Mouse (Mus musculus): ENCODE results near the gene Mslnl.

DNA sequence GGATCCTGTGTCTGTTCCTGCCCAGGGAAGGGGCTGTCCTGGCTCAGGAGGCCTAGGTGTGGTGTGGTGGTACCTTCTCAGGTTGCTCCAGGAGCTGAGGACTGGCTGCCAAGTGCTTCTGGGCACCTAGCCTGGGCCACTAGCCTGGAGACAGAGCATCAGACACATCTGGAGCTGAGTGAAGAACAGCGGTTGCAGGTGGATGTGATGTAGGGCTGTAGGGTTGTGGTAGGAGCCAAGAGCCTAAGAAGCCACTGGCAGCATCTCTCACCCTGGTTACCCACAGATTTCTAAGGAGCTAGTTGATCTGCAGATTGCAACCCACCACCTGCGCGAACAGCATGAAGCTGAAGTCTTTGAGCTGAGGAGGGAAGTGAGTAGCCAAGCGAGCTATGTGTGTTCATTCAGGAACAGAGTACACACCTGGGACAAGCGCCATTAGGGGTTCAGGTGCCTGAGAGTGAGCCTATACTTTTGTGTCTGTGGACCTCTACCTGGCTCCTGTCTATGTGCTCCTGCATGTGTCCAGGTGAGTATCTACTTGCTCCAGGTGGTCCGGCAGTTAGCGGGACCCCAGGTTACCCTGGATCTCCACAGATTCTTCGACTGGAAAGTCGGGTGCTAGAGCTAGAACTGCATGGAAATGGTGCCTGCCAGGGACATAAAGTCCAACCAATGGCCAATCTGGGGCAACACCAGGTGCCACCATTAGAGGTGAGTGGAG is 51.1 kb downstream of the Mslnl start:
- TF ChIP-seq CTCF (IDR thresholded peaks at IDR 0.05; ENCODE audit: extremely low read depth, insufficient read depth, low read length): no peak
- TF ChIP-seq POLR2A (IDR thresholded peaks at IDR 0.05; ENCODE audit: extremely low read depth, insufficient read depth, low read length): 0 out of 2 replicates have a peak, but pooled peaks have one; percentile 5

All from cortical plate, adult 2 months (tissue).